Mouse (Mus musculus): Measurements from ENCODE around the gene Lyst. TPM values are rescaled to one million over a fixed set of nuclear protein-coding genes. Genes with fewer than 3 reads are reported as not detected.
"Not testable (repeated sequence)": the region's sequence is repeated elsewhere in the genome, so short reads cannot be mapped to it uniquely, and the experiment has no call there.

Lyst gene
- polyA plus RNA-seq, 1 experiment: 46.5 TPM

DNA sequence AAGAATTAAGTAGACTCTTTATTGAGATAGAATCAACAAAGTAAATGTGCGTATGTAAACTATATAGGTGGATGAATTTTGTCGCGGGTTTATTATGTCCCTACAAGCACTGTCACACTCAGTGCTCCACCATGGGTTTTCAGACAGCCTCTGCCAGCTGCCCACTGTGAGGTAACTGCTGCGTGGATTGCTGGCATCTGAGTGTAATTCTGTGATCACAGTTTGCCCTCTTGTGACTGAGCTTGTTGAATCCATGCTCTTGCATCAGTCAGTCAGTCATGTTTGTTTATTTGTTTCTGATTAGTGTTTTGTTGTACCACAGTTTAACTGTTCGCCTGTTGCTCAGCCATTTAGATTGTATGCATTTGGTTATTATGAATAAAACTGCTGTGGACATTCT, 31.3 kb downstream of the Lyst start:
- TF ChIP-seq CTCF (IDR thresholded peaks at IDR 0.05; ENCODE audit: low read depth, low read length) (no peak), POLR2A (IDR thresholded peaks at IDR 0.05; ENCODE audit: borderline replicate concordance, low read depth, low read length) (no peak)
- Histone ChIP-seq H3K4me1 (ENCODE audit: control insufficient read depth, insufficient read depth, low read length) (no peaks in the 10 kb centered on the region), H3K27ac (ENCODE audit: insufficient read depth, low read depth, low read length) (no peak overlapping the region), H3K4me3 (ENCODE audit: insufficient read depth, low read length) (no peak overlapping the region)

DNA sequence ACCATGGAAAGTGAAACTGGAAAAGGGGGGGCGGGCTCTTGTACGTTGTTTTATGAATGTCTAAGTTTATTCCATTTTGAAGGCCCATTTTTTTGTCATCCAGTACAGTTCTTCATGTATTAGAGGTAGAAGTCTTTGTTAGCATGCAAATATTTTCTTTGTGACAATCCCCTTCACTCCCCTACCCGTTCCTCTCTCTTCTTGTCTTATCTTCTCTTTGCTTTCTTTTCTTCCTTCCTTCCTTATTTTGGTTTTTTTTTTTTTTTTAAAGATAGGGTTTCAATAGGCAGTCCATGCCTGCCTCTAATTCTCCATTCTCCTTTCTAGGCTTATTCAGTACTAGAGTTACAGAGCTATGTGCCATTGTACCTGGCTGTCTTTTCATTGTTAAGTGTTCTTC, 32.4 kb downstream of the Lyst start:
- TF ChIP-seq POLR2A (IDR thresholded peaks at IDR 0.05; ENCODE audit: borderline replicate concordance, low read depth, low read length): no peak
- TF ChIP-seq CTCF (IDR thresholded peaks at IDR 0.05; ENCODE audit: low read depth, low read length): no peak
- no peaks in the 10 kb centered on the region for H3K4me1 ChIP-seq (ENCODE audit: control insufficient read depth, insufficient read depth, low read length)
- H3K4me3 ChIP-seq (ENCODE audit: insufficient read depth, low read length): no peak overlapping the region
- no peak overlapping the region for H3K27ac ChIP-seq (ENCODE audit: insufficient read depth, low read depth, low read length)

DNA sequence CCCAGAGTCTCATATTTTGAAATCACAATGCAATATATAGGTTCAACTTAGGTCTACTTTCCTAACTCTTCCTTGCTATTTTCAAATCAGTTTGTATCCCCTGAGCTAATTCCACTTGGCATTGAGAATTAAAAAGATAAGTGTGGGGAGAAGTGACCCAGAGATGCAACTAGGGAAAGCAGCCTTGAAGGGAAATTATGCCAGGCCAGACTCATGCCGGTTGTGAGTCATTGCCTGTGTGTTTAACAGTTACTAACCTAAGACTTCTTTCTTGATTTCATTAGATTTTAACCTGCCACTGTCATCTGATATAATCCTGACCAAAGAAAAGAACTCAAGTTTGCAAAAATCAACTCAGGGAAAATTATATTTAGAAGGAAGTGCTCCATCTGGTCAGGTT, 43.5 kb downstream of the Lyst start:
- peaks cover 15% of the 10 kb centered on the region for H3K4me1 ChIP-seq (ENCODE audit: control insufficient read depth, insufficient read depth, low read length)
- H3K27ac ChIP-seq (ENCODE audit: insufficient read depth, low read depth, low read length): no peak overlapping the region
- no peak for TF ChIP-seq CTCF (IDR thresholded peaks at IDR 0.05; ENCODE audit: low read depth, low read length)
- no peak for TF ChIP-seq POLR2A (IDR thresholded peaks at IDR 0.05; ENCODE audit: borderline replicate concordance, low read depth, low read length)
- H3K4me3 ChIP-seq (ENCODE audit: insufficient read depth, low read length): no peak overlapping the region

DNA sequence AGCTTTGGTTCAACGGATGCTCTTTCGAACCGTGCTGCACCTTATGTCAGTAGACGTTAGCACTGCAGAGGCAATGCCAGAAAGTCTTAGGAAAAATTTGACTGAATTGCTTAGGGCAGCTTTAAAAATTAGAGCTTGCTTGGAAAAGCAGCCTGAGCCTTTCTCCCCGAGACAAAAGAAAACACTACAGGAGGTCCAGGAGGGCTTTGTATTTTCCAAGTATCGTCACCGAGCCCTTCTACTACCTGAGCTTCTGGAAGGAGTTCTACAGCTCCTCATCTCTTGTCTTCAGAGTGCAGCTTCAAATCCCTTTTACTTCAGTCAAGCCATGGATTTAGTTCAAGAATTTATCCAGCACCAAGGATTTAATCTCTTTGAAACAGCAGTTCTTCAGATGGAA, 44.5 kb downstream of the Lyst start:
- no peak overlapping the region for H3K27ac ChIP-seq (ENCODE audit: insufficient read depth, low read depth, low read length)
- no peak for TF ChIP-seq CTCF (IDR thresholded peaks at IDR 0.05; ENCODE audit: low read depth, low read length)
- no peak for TF ChIP-seq POLR2A (IDR thresholded peaks at IDR 0.05; ENCODE audit: borderline replicate concordance, low read depth, low read length)
- H3K4me1 ChIP-seq (ENCODE audit: control insufficient read depth, insufficient read depth, low read length): peaks cover 18% of the 10 kb centered on the region
- no peak overlapping the region for H3K4me3 ChIP-seq (ENCODE audit: insufficient read depth, low read length)

DNA sequence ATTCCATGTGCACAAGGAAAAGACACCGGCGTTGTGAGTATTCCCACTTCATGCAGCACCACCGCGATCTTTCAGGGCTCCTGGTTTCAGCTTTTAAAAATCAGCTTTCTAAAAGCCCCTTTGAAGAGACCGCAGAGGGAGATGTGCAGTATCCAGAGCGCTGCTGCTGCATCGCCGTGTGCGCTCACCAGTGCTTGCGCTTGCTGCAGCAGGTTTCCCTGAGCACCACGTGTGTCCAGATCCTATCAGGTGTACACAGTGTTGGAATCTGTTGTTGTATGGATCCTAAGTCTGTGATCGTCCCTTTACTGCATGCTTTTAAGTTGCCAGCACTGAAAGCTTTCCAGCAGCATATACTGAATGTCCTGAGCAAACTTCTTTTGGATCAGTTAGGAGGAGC, 45.0 kb downstream of the Lyst start:
- H3K4me1 ChIP-seq (ENCODE audit: control insufficient read depth, insufficient read depth, low read length): peaks cover 20% of the 10 kb centered on the region
- TF ChIP-seq POLR2A (IDR thresholded peaks at IDR 0.05; ENCODE audit: borderline replicate concordance, low read depth, low read length) (no peak), CTCF (IDR thresholded peaks at IDR 0.05; ENCODE audit: low read depth, low read length) (no peak)

DNA sequence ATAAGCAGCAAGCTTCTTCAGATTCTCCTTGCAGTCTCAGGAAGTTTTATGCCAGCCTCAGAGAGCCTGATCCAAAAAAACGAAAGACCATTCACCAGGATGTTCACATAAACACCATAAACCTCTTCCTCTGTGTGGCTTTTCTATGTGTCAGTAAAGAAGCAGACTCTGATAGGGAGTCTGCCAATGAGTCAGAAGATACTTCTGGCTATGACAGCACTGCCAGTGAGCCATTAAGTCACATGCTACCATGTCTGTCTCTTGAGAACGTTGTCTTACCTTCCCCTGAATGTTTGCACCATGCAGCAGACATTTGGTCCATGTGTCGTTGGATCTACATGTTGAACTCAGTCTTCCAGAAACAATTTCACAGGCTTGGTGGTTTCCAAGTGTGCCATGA, 47.4 kb downstream of the Lyst start:
- no peak for TF ChIP-seq POLR2A (IDR thresholded peaks at IDR 0.05; ENCODE audit: borderline replicate concordance, low read depth, low read length)
- Histone ChIP-seq H3K4me1 (ENCODE audit: control insufficient read depth, insufficient read depth, low read length) (peaks cover 22% of the 10 kb centered on the region), H3K27ac (ENCODE audit: insufficient read depth, low read depth, low read length) (peak overlapping the region; percentile 73), H3K4me3 (ENCODE audit: insufficient read depth, low read length) (no peak overlapping the region)

More for the DNA sequence above, 45.0 kb downstream of the Lyst start:
- Histone ChIP-seq H3K4me3 (ENCODE audit: insufficient read depth, low read length) (no peak overlapping the region), H3K27ac (ENCODE audit: insufficient read depth, low read depth, low read length) (no peak overlapping the region)

DNA sequence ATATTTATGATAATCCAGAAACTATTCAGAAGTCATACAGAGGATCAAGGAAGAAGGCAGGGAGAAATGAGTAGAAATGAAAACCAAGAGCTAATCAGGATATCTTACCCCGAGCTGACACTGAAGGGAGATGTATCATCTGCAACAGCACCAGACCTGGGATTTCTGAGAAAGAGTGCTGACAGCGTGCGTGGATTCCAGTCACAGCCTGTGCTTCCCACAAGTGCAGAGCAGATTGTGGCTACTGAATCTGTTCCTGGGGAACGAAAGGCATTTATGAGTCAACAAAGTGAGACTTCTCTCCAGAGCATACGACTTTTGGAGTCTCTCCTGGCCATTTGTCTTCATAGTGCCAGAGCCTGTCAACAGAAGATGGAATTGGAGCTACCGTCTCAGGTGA, 47.8 kb downstream of the Lyst start:
- H3K4me1 ChIP-seq (ENCODE audit: control insufficient read depth, insufficient read depth, low read length): peaks cover 22% of the 10 kb centered on the region
- TF ChIP-seq CTCF (IDR thresholded peaks at IDR 0.05; ENCODE audit: low read depth, low read length): no peak
- no peak for TF ChIP-seq POLR2A (IDR thresholded peaks at IDR 0.05; ENCODE audit: borderline replicate concordance, low read depth, low read length)
- H3K4me3 ChIP-seq (ENCODE audit: insufficient read depth, low read length): no peak overlapping the region
- peak overlapping the region; percentile 73 for H3K27ac ChIP-seq (ENCODE audit: insufficient read depth, low read depth, low read length)

DNA sequence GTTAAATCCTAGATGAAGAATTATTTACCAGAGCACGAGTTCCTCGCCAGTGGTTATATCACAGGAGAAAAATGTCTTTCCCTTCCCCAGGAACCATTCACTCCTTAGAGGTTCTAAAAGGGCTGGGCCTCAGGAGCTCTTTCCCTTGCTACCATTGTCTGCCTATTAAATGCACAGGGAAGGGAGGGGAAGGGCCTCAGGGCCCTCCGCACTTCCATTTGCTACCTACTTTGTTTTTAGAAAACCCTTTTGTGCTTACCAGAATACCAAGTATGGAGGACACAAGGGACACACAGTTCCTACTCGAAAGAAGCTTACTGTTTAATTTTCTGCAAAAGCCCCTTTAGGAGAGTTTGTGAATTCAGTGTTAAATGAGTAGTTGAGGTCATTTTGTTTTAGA, 48.5 kb downstream of the Lyst start:
- Histone ChIP-seq H3K4me3 (ENCODE audit: insufficient read depth, low read length) (0 out of 2 replicates have a peak overlapping the region, but pooled peaks have one; percentile 9), H3K27ac (ENCODE audit: insufficient read depth, low read depth, low read length) (no peak overlapping the region), H3K4me1 (ENCODE audit: control insufficient read depth, insufficient read depth, low read length) (peaks cover 21% of the 10 kb centered on the region)
- TF ChIP-seq CTCF (IDR thresholded peaks at IDR 0.05; ENCODE audit: low read depth, low read length) (no peak), POLR2A (IDR thresholded peaks at IDR 0.05; ENCODE audit: borderline replicate concordance, low read depth, low read length) (no peak)

DNA sequence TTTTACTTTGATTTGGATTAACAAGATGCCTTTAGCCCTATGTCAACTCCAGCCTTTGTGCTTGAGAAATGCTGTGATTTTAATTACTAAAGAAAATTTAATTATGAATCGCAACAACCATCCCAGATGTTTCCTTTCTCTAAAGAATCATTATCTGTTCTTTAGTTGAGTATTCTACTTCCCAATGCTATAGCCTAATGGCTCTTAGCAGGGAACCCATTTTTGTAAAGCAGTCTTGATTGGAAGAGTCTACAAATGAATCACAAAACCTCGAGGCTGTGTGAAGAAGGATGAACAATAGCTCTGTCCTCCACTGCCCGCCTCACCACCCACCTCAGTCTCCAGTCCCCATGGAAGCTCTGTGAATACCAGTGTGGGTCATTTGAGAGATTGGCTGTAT, 57.1 kb downstream of the Lyst start:
- Histone ChIP-seq H3K4me1 (ENCODE audit: control insufficient read depth, insufficient read depth, low read length) (peaks cover 23% of the 10 kb centered on the region), H3K27ac (ENCODE audit: insufficient read depth, low read depth, low read length) (no peak overlapping the region), H3K4me3 (ENCODE audit: insufficient read depth, low read length) (no peak overlapping the region)
- TF ChIP-seq CTCF (IDR thresholded peaks at IDR 0.05; ENCODE audit: low read depth, low read length) (no peak), POLR2A (IDR thresholded peaks at IDR 0.05; ENCODE audit: borderline replicate concordance, low read depth, low read length) (no peak)

DNA sequence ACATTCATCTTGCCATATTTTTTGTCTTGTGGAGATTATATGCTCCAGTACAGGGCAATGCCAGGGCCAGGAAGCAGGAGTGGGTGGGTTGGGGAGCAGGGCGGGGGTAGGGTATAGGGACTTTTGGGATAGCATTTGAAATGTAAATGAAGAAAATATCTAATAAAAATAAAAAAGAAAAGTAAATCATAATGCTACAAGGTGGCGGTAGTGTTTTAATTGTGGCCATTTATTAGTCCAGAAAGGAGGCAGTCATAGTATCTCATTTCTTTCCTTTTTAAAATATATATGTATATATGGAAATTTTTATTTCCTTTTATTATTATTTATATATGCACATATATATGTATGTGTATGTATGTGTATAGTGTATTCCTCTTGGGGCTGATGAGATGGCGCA, 65.3 kb downstream of the Lyst start:
- Histone ChIP-seq H3K4me3 (ENCODE audit: insufficient read depth, low read length) (no peak overlapping the region), H3K27ac (ENCODE audit: insufficient read depth, low read depth, low read length) (no peak overlapping the region), H3K4me1 (ENCODE audit: control insufficient read depth, insufficient read depth, low read length) (peaks cover 7% of the 10 kb centered on the region)
- TF ChIP-seq POLR2A (IDR thresholded peaks at IDR 0.05; ENCODE audit: borderline replicate concordance, low read depth, low read length) (no peak), CTCF (IDR thresholded peaks at IDR 0.05; ENCODE audit: low read depth, low read length) (no peak)

DNA sequence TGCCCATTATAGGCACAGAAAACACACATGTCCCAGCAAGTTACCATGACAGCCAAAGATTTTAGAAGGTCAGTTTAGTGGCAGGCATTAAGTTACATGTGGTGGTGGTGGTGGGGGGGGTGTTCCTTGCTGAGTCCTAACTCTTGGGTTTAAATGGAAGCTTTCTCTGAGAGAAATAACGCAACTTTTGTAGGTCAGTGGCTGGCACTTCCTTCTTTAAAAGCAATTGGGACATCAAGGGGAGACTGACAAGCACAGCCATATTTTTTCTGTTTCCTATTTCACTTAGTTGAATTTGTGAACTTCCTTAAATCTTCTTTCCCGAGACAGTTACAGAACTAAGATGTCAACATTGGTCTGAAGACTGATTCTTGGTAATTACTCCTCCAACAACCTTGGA, 75.9 kb downstream of the Lyst start:
- not testable (repeated sequence) for H3K4me3 ChIP-seq (ENCODE audit: insufficient read depth, low read length)
- peak overlapping the region; percentile 84 for H3K27ac ChIP-seq (ENCODE audit: insufficient read depth, low read depth, low read length)
- H3K4me1 ChIP-seq (ENCODE audit: control insufficient read depth, insufficient read depth, low read length): peaks cover 20% of the 10 kb centered on the region
